Mouse (Mus musculus): ENCODE data around the gene Dok4. TPM values are rescaled to one million over a fixed set of nuclear protein-coding genes. Genes with fewer than 3 reads are reported as not detected.

Dok4 gene
- total RNA-seq (2014; fragmentation: Nextera tagmentation) (not detected in 2 replicates), total RNA-seq (2017) (0.13 and 0.62 TPM in 2 replicates)

- ATAC-seq (replicated peaks; ENCODE audit: poor library complexity, severe bottlenecking): peak; percentile 77
Measured at GRCm38 (mm10) chr8:94876197-94876730, at the start of gene Dok4. Gene Dok4 (minus strand): TSS chr8:94876330.

GRCm38 (mm10) chr8:94923405-94923804, 47.3 kb upstream of the Dok4 start, which contains the start of gene Adgrg5:
Gene Adgrg5 (plus strand): TSS chr8:94923694.
- peak; percentile 16; the same call in 1 of the 2 replicates for ATAC-seq (replicated peaks; ENCODE audit: poor library complexity, severe bottlenecking)

DNA sequence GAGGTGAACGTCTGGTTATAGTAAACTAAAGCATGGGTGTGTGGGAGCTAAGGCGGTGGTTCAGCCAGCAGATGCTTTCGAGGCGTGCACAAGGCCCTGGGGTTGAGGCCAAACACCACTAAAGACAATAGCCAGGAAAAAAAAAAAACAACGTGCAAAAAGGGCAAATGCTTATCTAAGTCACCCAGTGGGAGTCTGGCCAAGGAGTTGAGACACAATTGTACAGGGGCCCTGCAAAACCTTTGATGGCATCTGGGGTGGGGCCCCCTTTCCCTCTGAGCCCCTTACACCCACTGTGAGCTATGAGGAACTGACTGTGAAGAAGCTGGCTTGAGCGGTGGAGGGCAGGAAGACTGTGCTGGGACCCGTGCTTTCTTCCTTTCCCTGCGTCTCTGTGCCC, 46.5 kb upstream of the Dok4 start:
- peak; percentile 49 for ATAC-seq (replicated peaks; ENCODE audit: poor library complexity, severe bottlenecking)

DNA sequence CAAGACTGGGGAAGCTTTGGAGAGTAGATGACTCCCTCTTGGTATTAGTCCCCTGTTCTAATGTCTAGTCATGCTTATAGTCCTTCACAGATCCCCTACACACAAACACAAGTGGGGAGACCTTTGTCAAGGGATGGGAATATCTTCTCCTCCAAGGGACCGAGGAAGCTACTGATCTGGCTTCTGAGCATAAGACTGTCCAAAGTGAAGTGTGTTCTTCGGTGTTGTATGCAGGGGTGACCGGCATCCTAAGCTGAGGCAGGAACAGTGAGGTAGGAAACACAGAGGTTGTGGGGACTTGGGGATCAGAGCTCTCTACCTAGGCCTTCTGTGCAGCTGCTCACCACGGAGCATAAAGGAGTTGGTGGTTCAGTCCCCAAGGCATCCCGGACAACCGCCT, 46.0 kb upstream of the Dok4 start:
- no peak for ATAC-seq (replicated peaks; ENCODE audit: poor library complexity, severe bottlenecking)

- peak; percentile 38 for ATAC-seq (replicated peaks; ENCODE audit: poor library complexity, severe bottlenecking)
Measured at GRCm38 (mm10) chr8:94919256-94919655, 43.1 kb upstream of the Dok4 start.

- no peak for ATAC-seq (replicated peaks; ENCODE audit: poor library complexity, severe bottlenecking)
Measured at GRCm38 (mm10) chr8:94917851-94918495, 41.8 kb upstream of the Dok4 start, which contains the start of gene Ccdc102a. Gene Ccdc102a (minus strand): TSS chr8:94918098.

DNA sequence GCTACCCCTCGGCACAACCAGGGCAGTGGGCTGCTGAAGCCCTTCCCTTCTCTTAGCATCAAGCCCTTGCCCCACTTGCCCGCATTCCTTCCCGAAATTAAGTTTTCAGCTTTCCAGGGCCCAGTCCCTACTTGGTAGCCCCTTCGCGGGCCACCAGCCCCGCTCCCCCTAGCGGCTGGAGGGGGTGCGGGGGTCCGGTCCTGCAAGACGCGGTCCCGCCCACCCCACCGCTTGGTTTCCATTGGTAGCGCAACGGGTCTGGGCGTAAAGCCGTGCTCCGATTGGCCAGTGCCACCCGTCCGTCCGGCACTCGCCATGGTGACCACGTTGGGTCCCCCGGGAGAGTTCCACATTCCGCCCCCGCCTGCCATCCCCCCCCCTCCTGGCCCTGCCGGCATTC, 41.2 kb upstream of the Dok4 start:
- ATAC-seq (replicated peaks; ENCODE audit: poor library complexity, severe bottlenecking): peak; percentile 86

DNA sequence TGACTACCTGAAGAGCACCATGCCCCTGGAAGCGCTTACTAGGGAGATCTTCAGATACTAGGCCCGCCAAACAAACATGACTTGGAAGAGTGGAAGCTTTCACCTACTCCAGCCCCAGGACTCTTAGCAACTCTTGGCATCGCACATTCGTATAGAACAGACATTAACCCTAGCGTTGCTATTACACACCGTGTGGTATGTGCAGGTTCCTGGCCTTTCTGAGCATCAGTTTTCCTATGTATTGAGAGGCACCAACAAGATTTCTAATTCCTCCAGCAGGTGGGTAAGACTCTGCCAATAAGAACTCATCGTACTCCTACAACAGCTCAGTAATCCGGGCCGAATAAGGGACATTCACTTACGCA, 40.8 kb upstream of the Dok4 start:
- ATAC-seq (replicated peaks; ENCODE audit: poor library complexity, severe bottlenecking): no peak

- no peak for ATAC-seq (replicated peaks; ENCODE audit: poor library complexity, severe bottlenecking)
Measured at GRCm38 (mm10) chr8:94916311-94916959, 40.3 kb upstream of the Dok4 start.

GRCm38 (mm10) chr8:94914701-94915101, 38.6 kb upstream of the Dok4 start:
- ATAC-seq (replicated peaks; ENCODE audit: poor library complexity, severe bottlenecking): no peak

GRCm38 (mm10) chr8:94914256-94914655, 38.1 kb upstream of the Dok4 start:
- no peak for ATAC-seq (replicated peaks; ENCODE audit: poor library complexity, severe bottlenecking)

DNA sequence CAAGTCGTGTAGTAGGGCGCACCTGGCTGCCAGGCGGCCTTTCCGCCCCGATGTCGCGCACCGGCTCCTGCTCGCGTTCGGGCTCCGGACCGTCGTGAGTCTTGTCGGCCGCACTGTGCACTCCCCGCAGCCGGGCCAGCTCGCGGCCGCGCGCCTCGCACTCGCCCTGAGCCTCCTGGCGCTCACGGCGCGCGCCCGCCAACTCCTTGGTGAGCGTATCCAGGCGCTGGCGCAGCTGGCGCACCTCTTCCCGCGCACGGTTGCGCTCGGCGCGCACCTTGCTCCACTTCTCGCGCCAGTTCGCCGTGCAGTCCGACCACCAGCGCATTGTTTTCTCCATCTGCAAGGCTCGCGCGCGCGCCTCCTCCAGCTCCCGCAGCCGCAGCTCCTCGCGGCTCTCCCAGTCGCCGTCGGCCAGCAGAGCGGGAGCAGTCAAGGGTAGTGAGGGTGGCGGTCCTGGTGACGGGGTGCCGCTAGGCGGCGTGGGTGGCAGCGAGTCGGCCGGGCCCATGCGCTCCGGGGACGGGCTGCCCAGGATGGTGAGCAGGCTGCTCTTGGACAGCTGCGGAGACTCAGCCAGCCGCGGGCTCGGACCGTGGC, 37.0 kb upstream of the Dok4 start:
- no peak; the same call in 1 of the 2 replicates for ATAC-seq (replicated peaks; ENCODE audit: poor library complexity, severe bottlenecking)

DNA sequence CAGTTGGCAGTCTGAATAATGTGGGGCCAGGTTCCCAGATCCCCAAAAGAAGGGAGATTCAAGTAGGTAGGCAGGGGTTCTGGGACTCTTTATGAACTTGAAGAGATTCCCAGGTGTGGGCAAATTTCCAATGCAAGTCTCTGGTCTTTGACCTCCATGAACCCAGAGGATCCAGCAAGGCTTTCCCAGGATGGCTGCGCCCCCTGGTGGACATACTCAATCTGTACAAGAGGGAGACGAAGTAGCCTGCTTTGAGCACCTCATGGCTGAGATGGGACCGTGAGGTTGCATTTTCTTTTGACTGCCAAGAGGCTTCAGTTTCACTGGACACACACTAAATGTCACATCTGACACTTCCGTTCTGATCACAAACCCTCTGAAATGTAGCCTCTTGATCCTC, 32.7 kb upstream of the Dok4 start:
- ATAC-seq (replicated peaks; ENCODE audit: poor library complexity, severe bottlenecking): peak; percentile 85

- ATAC-seq (replicated peaks; ENCODE audit: poor library complexity, severe bottlenecking): no peak
Measured at GRCm38 (mm10) chr8:94907591-94908300, 31.6 kb upstream of the Dok4 start.

GRCm38 (mm10) chr8:94904450-94905175, 28.5 kb upstream of the Dok4 start:
- ATAC-seq (replicated peaks; ENCODE audit: poor library complexity, severe bottlenecking): no peak

- ATAC-seq (replicated peaks; ENCODE audit: poor library complexity, severe bottlenecking): no peak
Measured at GRCm38 (mm10) chr8:94903709-94904108, 27.6 kb upstream of the Dok4 start.

- no peak for ATAC-seq (replicated peaks; ENCODE audit: poor library complexity, severe bottlenecking)
Measured at GRCm38 (mm10) chr8:94901031-94901430, 24.9 kb upstream of the Dok4 start.

- no peak for ATAC-seq (replicated peaks; ENCODE audit: poor library complexity, severe bottlenecking)
Measured at GRCm38 (mm10) chr8:94900617-94901016, 24.5 kb upstream of the Dok4 start.

- no peak for ATAC-seq (replicated peaks; ENCODE audit: poor library complexity, severe bottlenecking)
Measured at GRCm38 (mm10) chr8:94899262-94899661, 23.1 kb upstream of the Dok4 start.

DNA sequence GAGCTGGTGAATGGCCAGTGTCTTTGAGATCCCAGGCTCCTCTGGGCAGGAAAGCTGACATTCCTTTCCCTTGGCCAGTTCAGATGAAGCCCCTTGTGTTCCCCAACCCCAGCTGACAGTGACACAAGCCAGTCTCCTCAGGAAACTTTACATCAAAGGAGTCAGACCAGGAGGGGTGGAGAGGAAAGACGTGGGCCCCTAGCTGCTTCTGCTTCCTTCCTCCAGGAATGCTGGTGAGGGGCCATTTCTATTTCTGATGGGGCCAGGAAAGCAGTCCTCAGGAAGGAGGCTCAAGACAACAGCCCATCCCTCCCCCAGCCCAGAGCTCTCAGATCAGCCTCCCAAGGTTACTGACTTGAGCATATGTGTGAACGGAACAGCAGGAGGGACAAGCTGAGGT, 16.8 kb upstream of the Dok4 start:
- no peak for ATAC-seq (replicated peaks; ENCODE audit: poor library complexity, severe bottlenecking)

Measured in granulocyte monocyte progenitor cell, adult 5-6 weeks (primary cell).